Mouse (Mus musculus): ENCODE measurements around the gene Gm21987. TPM values are rescaled to one million over a fixed set of nuclear protein-coding genes. Genes with fewer than 3 reads are reported as not detected.

The Gm21987 gene
- polyA plus RNA-seq, 1 experiment from 2014 or later: not detected

- Histone ChIP-seq H3K27me3 (no peaks in the 10 kb centered on the region), H3K9me3 (no peaks in the 10 kb centered on the region), H3K4me3 (no peak overlapping the region), H3K27ac (no peak overlapping the region), H3K9ac (no peak overlapping the region), H3K4me2 (no peak overlapping the region), H3K36me3 (no peaks in the 10 kb centered on the region), H3K4me1 (replicated peaks) (peaks cover 13% of the 10 kb centered on the region)
- no peak for ATAC-seq (ENCODE audit: low FRiP score)
- 90% methylated on average over 7 of the region's 7 CpGs for WGBS
These were observed 56.8 kb downstream of the Gm21987 start for GRCm38 (mm10) chr16:38403639-38404038.

- Histone ChIP-seq H3K36me3 (no peaks in the 10 kb centered on the region), H3K4me3 (no peak overlapping the region), H3K4me2 (no peak overlapping the region), H3K9ac (no peak overlapping the region), H3K27me3 (no peaks in the 10 kb centered on the region), H3K9me3 (no peaks in the 10 kb centered on the region), H3K27ac (no peak overlapping the region), H3K4me1 (replicated peaks) (no peaks in the 10 kb centered on the region)
- ATAC-seq (ENCODE audit: low FRiP score): no peak
- 73% methylated on average over 5 of the region's 5 CpGs for WGBS
These were observed 59.5 kb downstream of the Gm21987 start for GRCm38 (mm10) chr16:38406293-38406692.

- WGBS: 86% methylated on average over 6 of the region's 6 CpGs
These were observed 59.9 kb downstream of the Gm21987 start for GRCm38 (mm10) chr16:38406708-38407107.

GRCm38 (mm10) chr16:38407584-38407983, 60.7 kb downstream of the Gm21987 start:
- H3K9me3 ChIP-seq: no peaks in the 10 kb centered on the region
- no peak overlapping the region for H3K9ac ChIP-seq
- no peaks in the 10 kb centered on the region for H3K36me3 ChIP-seq
- H3K27ac ChIP-seq: no peak overlapping the region
- H3K27me3 ChIP-seq: no peaks in the 10 kb centered on the region
- H3K4me1 ChIP-seq (replicated peaks): no peaks in the 10 kb centered on the region
- no peak for ATAC-seq (ENCODE audit: low FRiP score)
- H3K4me3 ChIP-seq: no peak overlapping the region
- H3K4me2 ChIP-seq: no peak overlapping the region
- 46% methylated on average over 5 of the region's 5 CpGs for WGBS

More at GRCm38 (mm10) chr16:38406708-38407107, 59.9 kb downstream of the Gm21987 start:
- Histone ChIP-seq H3K4me1 (replicated peaks) (no peaks in the 10 kb centered on the region), H3K4me3 (no peak overlapping the region), H3K4me2 (no peak overlapping the region), H3K36me3 (no peaks in the 10 kb centered on the region), H3K27me3 (no peaks in the 10 kb centered on the region), H3K27ac (no peak overlapping the region), H3K9ac (no peak overlapping the region), H3K9me3 (no peaks in the 10 kb centered on the region)
- no peak for ATAC-seq (ENCODE audit: low FRiP score)

- H3K36me3 ChIP-seq: no peaks in the 10 kb centered on the region
- no peaks in the 10 kb centered on the region for H3K27me3 ChIP-seq
- no peaks in the 10 kb centered on the region for H3K9me3 ChIP-seq
- ATAC-seq (ENCODE audit: low FRiP score): no peak
- WGBS: 97% methylated on average over 8 of the region's 8 CpGs
- no peak overlapping the region for H3K4me3 ChIP-seq
- H3K4me1 ChIP-seq (replicated peaks): no peaks in the 10 kb centered on the region
- no peak overlapping the region for H3K9ac ChIP-seq
- no peak overlapping the region for H3K4me2 ChIP-seq
- H3K27ac ChIP-seq: no peak overlapping the region
These were observed 61.6 kb downstream of the Gm21987 start for GRCm38 (mm10) chr16:38408416-38408815.

Other genes starting within 250 kb of the Gm21987 start
- gene Nr1i2, start 52.2 kb upstream of the Gm21987 start, polyA plus RNA-seq (2015; fragmentation: Nextera tagmentation; extraction: Ambion mirVana): 0.09 TPM in 1 of 2 replicates, not detected in the other
- 0.74 and 1.8 TPM in 2 replicates for gene Maats1, start 4.9 kb upstream of the Gm21987 start, polyA plus RNA-seq (2015; fragmentation: Nextera tagmentation; extraction: Ambion mirVana)
- 98.7 and 106 TPM in 2 replicates for gene Cox17, start within 50 bp of the Gm21987 start, polyA plus RNA-seq (2015; fragmentation: Nextera tagmentation; extraction: Ambion mirVana)
- 0.49 and 0.61 TPM in 2 replicates for gene Popdc2, start 15.2 kb downstream of the Gm21987 start, polyA plus RNA-seq (2015; fragmentation: Nextera tagmentation; extraction: Ambion mirVana)
- 0.30 and 0.31 TPM in 2 replicates for gene Pla1a, start 86.1 kb downstream of the Gm21987 start, polyA plus RNA-seq (2015; fragmentation: Nextera tagmentation; extraction: Ambion mirVana)
- 157 and 162 TPM in 2 replicates for gene Adprh, start 105.7 kb downstream of the Gm21987 start, polyA plus RNA-seq (2015; fragmentation: Nextera tagmentation; extraction: Ambion mirVana)
- 0.48 and 0.55 TPM in 2 replicates for gene Cd80, start 108.5 kb downstream of the Gm21987 start, polyA plus RNA-seq (2015; fragmentation: Nextera tagmentation; extraction: Ambion mirVana)
- gene Timmdc1, start 175.6 kb downstream of the Gm21987 start, polyA plus RNA-seq (2015; fragmentation: Nextera tagmentation; extraction: Ambion mirVana): 37.3 and 37.8 TPM in 2 replicates
- 62.0 and 66.7 TPM in 2 replicates for gene Poglut1, start 203.2 kb downstream of the Gm21987 start, polyA plus RNA-seq (2015; fragmentation: Nextera tagmentation; extraction: Ambion mirVana)
- 42.4 and 50.3 TPM in 2 replicates for gene Tmem39a, start 211.7 kb downstream of the Gm21987 start, polyA plus RNA-seq (2015; fragmentation: Nextera tagmentation; extraction: Ambion mirVana)